Mouse (Mus musculus): Measurements from ENCODE around the gene Tbx1. TPM values are rescaled to one million over a fixed set of nuclear protein-coding genes. Genes with fewer than 3 reads are reported as not detected.
A peak's percentile ranks its signal among the peaks of the same experiment; 100 is the strongest.

Gene Tbx1
- total RNA-seq, 2 experiments from 2014 or later = 0.48 to 0.76 TPM

DNA sequence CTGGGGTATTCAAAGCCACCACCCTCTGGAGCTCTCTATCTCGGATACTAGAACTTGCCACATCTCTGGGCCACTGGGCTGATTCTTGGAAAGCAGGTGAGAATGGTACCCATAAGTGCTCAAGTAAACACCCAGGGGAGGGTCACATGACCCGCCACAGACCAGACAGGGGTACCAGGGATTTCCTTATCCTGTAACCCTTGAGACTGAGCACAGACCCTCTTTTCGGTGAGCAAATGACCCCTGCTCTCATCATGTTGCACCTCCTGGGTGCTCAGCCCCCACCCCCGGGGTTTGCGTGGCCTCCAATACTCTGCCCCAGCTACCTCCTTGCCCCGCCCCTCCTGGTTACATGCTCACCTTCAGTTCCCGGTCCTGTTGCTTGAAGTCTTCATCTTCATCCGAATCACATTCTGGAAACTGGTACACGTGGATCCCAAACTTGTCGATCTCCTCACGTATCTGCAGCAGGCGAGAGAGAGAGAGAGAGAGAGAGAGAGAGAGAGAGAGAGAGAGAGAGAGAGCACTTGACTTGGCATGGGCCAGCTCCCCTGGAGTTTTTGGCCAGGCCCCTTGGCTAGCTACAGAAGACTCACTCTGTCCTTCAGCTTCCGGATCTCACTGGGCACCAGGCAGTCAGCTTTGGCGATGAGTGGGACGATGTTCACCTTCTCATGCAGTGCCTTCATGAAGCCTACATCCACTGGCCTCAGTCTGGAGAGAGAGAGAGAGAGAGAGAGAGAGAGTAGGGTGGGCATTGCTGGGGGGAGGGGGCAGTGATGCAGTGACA, 33.5 kb upstream of the Tbx1 start:
- intact Hi-C loops (cut with DNase I) = no loop called here
- no peak for DNase-seq

- DNase-seq = no peak
- intact Hi-C loops (cut with DNase I) = no loop called here
Measured at GRCm38 (mm10) chr16:18622916-18623750, 32.7 kb upstream of the Tbx1 start.

DNA sequence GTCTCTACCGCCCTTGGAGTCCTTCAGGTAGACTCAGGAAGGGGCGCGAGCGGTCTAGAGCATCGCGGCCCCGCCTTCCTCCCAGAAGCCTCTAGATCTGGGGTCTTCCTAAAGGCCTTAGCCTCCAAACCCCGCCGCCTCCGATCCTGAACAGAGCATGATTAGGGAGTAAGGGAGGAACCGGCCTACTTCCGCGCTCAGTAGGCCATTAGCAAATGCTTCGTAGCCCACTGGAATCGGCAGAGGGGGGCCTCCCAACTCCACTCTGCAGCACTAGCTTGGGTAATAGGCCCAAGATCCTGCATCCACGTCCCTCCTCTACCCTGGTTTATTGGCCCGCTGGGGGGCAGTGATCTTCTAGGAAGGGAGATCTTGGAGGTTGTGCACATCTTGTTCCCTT, 31.5 kb upstream of the Tbx1 start, which contains the start of gene Gp1bb:
Gp1bb (minus strand) TSS at position 385 of the 400 bp plus-strand sequence.
- intact Hi-C loops (cut with DNase I) = no loop called here
- no peak for DNase-seq

DNA sequence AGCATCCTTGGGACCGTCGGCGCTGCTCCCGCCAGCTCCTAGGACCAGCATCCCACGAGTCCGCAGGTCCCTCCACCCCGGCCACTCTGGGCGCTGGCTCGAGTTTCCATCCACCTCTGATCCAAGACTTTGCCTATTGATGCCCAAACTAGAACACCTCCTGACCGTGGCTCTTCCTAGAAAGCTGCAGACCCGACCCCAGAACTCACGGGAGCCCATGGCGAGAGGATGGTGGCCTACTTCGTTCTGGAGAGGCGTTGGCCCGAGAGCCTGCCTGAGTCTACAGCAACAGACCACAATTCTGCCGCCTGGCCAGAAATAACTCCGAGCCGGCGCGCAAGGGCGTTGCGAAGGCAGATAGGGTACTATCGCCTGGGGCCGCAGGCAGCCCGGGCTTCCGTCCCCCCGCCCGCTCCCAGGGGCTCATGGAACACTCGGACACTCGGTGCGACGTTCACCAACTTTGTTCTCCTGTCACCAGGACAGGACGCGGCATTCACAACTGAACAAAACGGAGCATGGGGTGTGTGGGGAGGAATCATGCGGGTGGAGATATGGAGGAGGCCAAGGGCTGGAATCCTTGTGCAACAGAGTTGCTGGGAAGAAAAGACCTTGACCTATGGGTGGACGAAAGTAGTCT, 31.0 kb upstream of the Tbx1 start:
- peak; percentile 30 to 38 for DNase-seq
- intact Hi-C loops (cut with DNase I) = no loop called here

DNA sequence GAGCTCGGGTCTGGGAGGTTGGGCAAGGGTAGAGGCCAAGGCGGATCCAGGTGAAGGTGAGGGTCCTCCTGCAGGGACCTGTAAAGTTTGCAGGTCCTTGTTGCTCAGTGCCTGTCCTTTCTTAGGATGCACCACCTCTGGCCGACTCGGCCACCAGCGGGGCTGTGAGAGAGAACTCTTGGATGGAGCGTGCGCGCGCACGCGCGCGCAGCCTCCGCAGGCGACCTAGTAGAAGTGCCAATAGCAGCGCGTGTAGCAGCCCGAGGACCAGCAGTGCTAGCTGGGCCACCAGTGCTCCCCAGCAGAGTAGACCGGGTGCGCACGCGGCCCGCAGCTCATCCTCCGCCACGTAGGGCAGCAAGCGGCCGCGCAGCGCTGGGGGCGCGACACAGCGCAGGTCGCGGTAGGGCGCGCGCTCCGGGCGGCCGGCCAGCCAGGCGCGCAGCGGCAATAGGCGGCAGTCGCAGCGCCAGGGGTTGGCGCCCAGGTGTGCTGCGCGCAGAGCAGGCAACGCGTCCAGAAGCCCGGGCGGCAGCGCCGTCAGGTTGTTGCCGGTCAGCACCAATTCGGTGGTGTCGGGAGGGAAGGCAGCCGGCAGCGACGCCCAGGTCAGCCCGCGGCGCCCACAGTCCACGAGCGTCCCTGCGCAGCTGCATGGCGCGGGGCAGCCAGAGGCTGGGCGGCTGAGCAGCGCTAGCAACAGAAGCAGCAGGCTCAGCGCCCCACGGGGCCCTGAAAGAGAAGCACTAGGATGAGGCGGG, 30.3 kb upstream of the Tbx1 start:
- DNase-seq = peak; percentile 40 to 53
- intact Hi-C loops (cut with DNase I) = no loop called here

GRCm38 (mm10) chr16:18620201-18620600, 29.7 kb upstream of the Tbx1 start:
- DNase-seq = no peak
- intact Hi-C loops (cut with DNase I) = no loop called here

- intact Hi-C loops (cut with DNase I) = loop anchor here (2.0 kb wide), 1 partner anchor 274 kb away; no protein-coding TSS in a partner anchor
Measured at GRCm38 (mm10) chr16:18619110-18619509, 28.6 kb upstream of the Tbx1 start.

GRCm38 (mm10) chr16:18618297-18618696, 27.8 kb upstream of the Tbx1 start:
- intact Hi-C loops (cut with DNase I) = loop anchor here (2.0 kb wide), 1 partner anchor 273 kb away; no protein-coding TSS in a partner anchor
- DNase-seq = no peak

More at GRCm38 (mm10) chr16:18619110-18619509, 28.6 kb upstream of the Tbx1 start:
- DNase-seq = no peak

GRCm38 (mm10) chr16:18617370-18618065, 27.0 kb upstream of the Tbx1 start:
- peak; percentile 89 to 94 for DNase-seq
- intact Hi-C loops (cut with DNase I) = loop anchor here (1.0 to 2.0 kb wide), 2 partner anchors 174 to 273 kb away; no protein-coding TSS in a partner anchor

GRCm38 (mm10) chr16:18613301-18613700, 22.8 kb upstream of the Tbx1 start:
- intact Hi-C loops (cut with DNase I) = no loop called here
- no peak for DNase-seq

DNA sequence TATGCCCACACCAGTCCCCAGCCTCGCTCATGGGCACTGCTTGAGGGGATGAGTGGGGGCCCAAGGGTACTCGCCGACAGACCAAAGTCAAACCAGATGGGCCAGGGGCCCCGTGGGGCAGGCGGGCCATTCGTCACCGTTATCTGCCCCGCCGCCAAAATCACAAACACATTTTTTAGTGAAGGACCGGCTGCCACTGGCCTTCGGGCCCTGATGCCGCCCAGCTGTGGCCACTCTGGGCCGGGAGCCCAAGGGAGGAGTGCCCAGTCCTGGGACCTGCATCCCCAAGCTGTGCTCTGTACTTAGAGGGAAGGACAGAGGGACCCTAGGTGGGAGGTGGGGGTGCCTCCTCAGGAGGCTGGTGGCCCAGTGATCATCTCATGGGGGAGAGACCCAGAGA, 21.3 kb upstream of the Tbx1 start:
- no peak for DNase-seq
- intact Hi-C loops (cut with DNase I) = no loop called here

DNA sequence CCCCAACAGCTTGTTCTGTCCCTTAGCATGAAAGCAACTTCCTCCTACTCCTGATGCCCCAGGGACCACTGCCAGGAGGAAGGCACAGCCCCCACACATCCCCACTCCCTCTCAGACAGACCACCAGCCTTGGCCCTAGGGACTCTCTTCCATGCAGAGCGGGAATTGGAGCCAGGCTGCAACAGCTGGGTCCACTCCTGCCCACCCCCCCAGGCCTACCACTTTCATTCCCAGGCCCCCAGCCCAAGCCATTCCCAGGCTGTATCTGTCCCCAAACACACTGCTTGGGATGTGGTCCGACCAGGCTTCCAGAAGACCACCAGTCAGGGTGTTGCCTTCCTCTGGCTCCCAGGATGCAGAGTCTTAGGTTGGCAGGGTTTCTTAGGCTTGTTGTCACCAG, 18.6 kb upstream of the Tbx1 start:
- no peak for DNase-seq
- intact Hi-C loops (cut with DNase I) = no loop called here

DNA sequence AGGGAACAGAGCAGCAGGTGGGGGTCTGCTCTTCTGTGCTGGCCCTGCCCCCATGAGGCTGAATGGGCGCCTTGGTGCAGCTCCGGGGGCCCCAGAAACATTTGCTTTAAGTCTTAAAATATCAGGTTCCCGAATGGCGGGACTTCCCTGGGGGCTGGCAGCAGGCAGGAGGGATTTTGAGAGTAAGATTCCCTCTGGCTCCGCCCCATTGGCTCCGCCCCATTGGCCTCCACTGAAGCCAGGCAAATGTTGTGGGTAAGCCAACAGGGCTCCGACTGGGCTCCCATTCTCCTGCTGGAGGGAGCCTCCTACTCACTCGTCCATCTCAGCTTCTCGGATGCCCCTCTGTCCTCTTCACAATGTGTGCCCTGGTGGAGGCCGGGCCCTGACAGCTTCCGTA, 17.8 kb upstream of the Tbx1 start:
- no peak for DNase-seq
- intact Hi-C loops (cut with DNase I) = no loop called here

DNA sequence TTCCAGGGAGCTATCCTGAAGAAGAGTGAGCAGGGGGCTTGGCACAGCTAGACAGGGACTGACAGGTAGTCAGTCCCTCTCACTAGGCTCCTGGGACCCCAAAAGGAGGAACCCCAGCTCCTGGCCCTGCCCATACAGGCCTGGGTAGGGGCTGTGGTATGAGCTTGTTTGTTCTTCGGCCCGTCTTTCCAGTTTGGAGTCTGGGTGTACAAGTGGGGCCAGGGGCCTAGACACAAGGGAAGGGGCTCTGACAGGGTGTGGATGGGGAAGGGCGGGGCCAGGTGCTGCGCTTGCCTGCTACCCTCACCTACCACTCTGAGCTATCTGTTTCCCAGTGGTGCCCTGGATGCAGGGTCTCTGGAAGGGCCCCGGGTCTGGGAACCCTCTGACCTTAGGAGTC, 15.2 kb upstream of the Tbx1 start:
- DNase-seq = no peak
- intact Hi-C loops (cut with DNase I) = no loop called here

DNA sequence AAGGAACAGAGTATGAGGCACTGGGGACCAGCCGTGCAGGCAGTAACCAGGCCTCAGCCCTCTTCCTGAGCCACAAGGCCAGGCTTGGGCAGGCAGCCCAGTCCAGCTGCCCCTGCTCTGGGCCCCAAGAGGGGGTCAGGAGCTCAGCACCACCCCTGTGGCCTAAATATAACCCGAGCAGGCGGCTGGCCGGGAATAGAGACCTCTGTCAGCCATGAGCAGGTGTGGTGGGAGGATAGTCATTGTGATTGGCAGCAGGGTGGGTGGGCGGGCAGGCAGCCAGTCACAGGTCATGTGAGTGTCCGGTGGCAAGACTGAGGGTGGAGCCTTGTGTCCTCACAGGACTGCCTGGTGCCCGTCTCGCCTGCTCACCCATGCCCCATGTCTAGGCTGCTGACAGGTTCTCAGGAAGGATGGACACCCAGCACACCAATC, 13.8 kb upstream of the Tbx1 start:
- intact Hi-C loops (cut with DNase I) = no loop called here
- DNase-seq = peak; percentile 59 to 70

GRCm38 (mm10) chr16:18601447-18601846, 11.0 kb upstream of the Tbx1 start:
- DNase-seq = no peak
- intact Hi-C loops (cut with DNase I) = no loop called here

GRCm38 (mm10) chr16:18598006-18598405, 7.5 kb upstream of the Tbx1 start:
- no peak for DNase-seq
- intact Hi-C loops (cut with DNase I) = no loop called here

DNA sequence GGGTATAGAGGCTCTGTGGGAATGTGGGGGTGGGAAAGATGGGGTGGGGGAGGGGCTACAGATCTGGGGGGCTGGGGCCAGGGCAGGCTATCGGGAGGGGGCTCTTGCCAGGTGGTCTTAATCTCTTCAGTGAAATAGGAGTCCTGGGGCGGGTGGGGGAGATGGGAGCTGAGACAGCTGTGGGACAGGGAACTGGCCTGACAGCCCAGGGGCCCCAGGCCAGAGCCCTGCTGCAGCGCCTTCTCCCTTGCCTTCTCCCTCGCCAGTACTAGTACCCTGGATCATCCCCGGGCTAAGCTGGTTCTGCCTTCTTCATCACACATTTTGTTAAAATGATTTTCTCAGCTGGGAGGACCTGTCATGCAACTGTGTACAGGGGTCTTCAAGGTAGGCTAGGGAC, 5.8 kb upstream of the Tbx1 start:
- intact Hi-C loops (cut with DNase I) = no loop called here
- no peak for DNase-seq

- no peak for DNase-seq
- intact Hi-C loops (cut with DNase I) = no loop called here
Measured at GRCm38 (mm10) chr16:18593930-18594329, 3.5 kb upstream of the Tbx1 start.

Data from heart, postnatal 14 days (tissue).